Mouse (Mus musculus): ENCODE measurements around the gene Pde6g.
"Not testable (repeated sequence)": the region's sequence is repeated elsewhere in the genome, so short reads cannot be mapped to it uniquely, and the experiment has no call there.

Gene Pde6g

DNA sequence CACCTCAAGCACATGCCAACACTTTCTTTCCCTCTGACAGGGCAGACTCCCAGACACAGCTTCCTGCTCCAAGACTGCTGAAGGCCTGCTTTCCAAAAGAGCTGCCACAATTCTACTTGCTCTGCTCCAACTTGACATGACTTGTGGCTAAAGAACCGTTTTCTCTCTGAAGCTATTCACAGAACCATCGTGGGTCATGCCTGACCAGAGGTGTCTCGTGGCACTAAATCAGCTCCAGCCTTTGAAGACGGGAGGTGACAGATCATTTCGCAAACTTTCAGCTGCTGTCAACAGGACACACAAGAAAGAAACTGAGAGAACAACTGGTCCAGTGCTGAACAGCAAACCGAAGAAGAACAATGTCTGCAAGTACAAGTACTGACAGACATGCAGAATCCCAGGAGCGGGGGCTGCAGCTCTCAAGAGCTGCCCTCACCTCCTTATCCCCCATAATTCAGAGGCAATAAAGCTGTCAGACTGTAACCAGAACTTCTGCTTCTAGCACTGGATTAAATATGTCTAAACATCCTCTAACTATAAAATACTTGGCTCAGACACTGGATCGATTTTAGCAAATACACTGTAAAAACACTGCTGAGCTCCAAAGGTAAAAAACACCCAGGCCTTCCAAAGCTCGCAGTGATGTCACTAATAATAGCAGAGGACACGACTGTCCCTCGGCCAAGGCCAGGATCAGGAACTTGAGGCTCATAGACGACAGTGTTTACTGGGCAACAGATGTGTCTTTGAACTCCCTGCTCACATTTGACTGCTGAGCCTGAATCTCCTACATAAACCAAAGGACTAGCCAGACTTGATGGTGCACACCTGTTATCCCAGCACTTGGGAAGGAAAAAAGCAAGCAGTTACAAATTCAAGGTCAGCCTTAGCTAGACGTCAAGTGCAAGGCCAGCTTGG lies 30.4 kb downstream of the Pde6g start:
- no peak for DNase-seq (ENCODE audit: low spot score)

DNA sequence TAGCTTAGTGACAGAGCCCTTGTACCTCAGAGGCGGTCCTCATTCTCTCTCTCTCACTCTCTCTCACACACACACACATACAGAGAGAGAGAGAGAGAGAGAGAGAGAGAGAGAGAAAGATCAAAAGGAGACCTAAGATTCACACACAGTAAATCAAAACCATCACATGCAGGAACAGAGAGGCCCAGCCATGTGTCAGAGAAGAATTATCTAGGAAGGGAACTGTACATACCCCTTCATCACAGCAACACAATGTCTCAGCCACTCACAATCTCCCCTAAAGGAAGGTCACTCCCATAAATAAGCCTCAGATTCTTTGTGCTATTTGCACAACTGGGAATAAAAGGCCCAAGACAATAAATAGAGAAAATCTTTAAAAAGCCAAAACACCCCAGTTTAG lies 34.7 kb downstream of the Pde6g start:
- no peak for DNase-seq (ENCODE audit: low spot score)

DNA sequence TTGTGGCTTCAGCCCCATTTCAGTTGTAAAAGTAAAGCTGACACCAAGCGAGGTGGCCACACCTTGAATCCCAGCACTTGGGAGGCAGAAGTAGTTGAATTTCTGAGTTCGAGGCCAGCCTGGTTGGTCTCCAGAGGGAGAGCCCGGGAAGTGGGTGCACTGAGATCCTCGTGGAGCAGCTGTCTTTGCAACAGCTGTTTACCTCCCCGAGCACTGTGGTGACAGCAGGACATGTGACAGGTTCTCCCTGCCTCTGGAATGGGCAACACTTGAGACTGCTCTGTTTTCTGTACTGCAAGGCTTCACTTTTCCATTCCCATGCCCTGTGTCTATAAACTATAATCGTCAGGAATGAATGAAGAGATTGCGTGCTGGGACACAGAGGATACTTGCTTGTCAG lies 35.4 kb downstream of the Pde6g start:
- DNase-seq (ENCODE audit: low spot score): no peak

DNA sequence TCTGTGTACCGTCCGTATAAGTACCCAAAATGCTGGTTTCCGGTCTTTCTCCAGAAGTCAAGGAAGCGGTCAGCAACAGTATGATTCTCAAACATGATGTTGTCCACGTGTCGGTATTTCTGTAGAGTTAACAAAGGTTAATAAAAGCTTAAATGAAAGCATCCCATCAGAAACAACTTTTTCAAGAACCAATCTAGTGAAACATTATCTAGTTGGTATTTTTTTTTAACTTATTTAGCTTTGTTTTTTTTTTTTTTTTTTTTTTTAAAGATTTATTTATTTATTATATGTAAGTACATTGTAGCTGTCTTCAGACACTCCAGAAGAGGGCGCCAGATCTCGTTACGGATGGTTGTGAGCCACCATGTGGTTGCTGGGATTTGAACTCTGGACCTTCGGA lies 39.7 kb downstream of the Pde6g start:
- not testable (repeated sequence) for DNase-seq (ENCODE audit: low spot score)

DNA sequence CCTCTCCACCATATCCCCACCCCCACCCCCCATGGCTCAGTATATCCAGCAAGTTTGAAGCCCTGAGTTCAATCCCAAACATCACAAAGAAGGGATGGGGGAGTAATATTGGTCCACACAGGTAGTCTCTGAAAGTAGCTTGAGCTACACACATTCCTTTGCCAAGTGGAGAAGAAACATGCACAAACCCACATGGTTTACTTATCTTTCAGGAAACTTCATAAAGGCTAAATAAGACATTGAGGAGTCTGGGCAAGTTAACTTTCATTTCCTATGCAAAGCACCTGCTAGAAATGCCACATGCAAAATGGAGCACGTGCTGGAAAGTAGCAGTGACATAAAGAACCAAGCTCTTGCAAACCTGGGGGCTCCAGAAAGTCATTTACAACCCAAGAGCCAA lies 46.9 kb downstream of the Pde6g start:
- DNase-seq (ENCODE audit: low spot score): no peak

DNA sequence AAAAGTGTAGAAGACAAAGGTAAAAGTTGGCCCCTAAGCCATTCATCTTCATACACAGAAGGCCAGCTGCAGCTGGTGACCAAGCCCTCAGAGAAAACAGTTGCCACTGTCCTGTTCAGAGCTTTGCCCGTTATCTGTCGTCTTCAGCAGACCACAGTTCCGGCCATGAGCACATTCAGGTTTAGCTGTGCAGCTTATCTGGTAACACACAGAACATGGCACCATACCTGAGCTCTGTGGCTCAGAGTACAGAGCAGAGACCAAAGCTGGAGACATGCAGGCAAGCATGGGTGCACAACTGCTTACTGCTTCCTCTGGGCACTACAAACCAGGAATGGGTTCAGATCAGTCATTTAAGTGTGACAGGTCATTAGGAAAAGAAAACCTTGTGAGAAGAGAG lies 47.4 kb downstream of the Pde6g start:
- DNase-seq (ENCODE audit: low spot score): no peak

DNA sequence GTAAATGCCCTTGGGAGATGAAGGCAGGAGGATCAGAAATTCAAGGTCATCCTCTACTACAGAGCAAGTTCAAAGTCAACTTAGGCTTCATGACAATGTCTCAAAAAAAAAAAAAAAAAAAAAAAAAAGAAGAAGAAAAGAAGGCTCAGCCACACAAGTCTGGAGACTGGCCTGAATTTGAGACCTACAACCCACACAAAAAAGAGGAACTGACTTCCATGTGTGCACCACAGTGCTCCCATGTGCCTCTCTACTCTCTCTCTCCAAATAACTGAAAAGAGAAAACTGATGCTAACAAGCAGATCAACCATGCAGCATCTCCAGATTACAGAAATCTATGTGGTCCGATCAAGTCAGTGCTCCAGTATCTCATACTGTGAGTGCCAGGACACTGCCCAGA lies 48.5 kb downstream of the Pde6g start:
- no peak for DNase-seq (ENCODE audit: low spot score)

DNA sequence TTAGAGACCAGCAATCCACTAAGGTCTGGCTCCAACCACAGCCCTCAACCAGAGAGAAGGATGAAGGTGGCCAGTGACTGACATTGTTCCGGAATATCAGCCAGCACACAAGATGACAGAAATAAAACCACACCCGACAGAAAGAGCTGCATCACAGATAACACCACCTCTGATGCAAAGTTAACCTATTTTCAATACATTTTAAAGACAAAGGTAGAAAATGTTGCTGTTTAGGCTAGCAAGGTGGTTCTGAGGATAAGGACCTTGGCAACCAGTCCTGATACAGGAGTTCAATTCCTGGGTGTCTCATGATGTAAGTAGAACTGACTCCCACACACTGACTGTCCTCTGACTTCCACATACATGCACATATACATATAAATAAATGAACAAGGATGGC lies 54.0 kb downstream of the Pde6g start:
- no peak for DNase-seq (ENCODE audit: low spot score)
